Mouse (Mus musculus): ENCODE data around the gene 9130409I23Rik. TPM values are rescaled to one million over a fixed set of nuclear protein-coding genes. Genes with fewer than 3 reads are reported as not detected.

9130409I23Rik gene
- total RNA-seq (2021): not detected

DNA sequence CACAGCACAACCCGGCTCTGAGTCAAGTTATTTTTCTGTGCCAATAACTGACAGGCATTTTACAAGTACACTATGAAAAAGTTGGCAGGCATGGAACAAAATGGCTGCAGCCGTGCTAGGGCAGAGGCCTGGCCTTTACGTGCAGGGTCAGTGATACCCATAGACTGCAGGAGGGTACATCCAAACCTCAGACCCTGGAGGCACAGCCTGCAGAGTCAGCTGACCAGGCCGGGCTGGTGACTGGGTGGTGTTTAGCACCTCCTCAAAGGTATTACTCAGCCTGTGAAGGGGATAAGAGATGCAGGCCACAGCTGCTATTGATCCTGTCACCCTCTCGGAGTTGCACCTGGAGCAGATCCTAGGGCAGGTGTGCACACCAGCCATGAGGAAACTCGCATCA lies at the start of gene 9130409I23Rik:
9130409I23Rik (plus strand) TSS at position 301 of the 400 bp plus-strand sequence.
- no peak for DNase-seq

DNA sequence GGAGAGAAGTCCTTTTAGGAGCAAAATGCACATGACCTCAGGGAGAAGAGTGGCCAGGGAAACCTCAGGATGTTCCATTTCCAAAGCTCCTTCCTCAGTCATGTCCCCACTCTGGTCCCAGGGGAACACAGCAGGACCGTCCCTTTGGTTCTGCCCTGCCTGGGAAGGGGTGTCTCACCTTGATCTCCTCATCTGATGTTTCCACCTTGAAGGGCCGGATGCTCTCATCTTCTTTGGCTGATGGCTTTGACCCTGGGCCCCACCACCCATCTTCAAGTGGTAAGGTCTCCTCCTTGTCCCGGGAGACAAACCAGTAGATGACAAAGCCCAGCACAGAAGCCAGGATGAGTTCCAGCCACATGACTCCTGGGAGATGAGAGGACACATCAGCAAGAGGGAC lies 49.4 kb upstream of the 9130409I23Rik start:
- DNase-seq: no peak

DNA sequence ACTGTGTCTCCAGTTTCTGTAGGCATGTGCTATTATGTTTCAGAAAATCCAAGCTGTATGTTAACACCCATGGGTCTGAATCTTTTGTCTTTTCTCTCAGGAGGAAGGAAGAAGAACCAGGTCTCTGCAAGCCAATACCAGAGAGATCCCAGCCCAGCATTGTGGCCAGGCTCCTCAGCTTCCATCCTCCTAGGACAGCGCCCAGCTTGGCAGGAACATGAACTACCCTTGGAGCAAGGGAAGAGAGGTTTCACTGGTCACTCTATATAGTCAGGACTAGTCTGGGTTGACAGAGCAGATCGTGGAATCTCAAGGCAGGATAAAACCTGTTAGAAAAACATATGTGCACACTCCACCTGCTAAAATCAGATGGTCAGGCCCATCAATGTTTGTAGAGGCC lies 47.2 kb upstream of the 9130409I23Rik start:
- DNase-seq: no peak

DNA sequence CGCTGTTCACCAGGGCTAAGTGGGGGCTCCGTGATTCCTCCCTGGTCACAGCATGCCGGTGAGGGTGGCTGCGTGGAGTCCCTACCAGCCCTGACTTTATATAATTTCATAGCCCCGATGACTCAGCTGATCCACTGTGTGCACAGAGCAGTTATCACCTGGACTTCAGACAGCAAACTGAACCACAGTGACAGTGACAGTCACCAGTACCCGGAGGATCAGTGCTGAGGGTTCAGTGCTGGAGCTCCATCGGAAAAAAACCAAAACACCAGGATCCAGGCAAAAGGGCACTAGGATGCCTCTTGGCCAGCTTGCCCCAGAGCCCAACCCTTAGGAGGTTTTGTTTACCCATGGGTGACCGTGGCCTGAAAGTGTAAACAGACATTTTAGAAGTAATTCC lies 45.7 kb upstream of the 9130409I23Rik start:
- no peak for DNase-seq

DNA sequence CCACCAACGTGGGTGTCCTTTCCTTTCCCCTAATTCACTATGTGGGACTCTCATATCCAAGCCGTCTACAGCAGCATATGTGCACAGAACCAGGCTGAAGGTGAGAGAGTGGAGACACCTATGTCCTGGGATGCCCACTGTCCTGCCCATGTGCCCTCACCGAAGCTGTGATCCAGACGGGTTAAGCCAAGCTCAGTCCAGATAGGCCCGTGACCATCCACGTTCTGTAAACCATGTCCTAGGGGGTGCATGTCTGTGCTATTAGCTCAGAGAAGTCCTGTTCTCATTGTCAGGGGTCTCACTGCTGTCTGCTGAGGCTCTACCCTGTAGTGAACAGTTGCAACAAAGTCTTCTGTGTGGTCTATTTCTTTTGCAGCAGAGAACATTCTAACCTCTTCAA lies 43.2 kb upstream of the 9130409I23Rik start:
- no peak for DNase-seq

DNA sequence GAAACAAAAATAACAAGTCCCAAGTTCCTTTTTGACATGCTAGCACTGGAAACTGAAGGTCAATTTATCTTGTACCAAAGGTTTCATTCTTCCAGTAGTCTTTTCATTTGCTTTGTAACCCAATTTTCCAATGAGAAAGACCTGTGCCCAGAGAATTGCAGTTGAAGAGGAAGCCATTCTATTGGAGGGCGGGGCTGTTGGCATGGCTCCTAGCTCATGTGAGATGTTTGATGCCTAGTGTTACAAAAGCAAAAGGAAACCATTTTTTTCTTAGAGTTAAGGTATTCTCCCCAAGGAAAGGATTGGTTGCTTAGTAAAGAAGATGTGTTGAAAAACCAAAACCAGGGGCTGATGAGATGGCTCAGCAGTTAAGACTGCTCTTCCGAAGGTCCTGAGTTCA lies 42.8 kb upstream of the 9130409I23Rik start:
- DNase-seq: no peak

DNA sequence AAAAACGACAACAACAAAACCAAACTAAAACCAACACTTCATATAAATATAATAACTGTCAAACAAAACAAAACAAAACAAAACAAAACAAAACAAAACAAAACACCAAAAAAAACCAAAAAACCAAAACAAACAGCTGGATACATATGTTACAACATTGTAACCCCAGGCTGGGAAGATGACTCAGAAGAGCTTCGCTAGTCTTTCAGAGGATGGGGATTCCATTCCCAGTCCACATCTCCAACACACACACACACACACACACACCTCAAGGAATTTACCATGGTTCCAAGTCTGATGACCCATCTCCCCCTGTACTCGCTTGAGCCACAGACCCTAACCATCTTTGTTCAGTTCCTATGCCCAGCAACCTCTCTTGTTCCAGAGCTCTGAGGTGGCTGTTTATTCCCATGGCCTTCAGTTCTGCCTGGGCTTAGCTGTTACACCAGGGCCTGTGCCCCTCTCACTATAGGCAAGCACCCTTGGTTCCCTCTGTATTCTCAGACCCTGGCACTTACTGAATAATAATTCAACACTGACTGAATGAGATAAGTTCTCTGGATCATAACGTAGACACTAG lies 41.9 kb upstream of the 9130409I23Rik start:
- no peak for DNase-seq

DNA sequence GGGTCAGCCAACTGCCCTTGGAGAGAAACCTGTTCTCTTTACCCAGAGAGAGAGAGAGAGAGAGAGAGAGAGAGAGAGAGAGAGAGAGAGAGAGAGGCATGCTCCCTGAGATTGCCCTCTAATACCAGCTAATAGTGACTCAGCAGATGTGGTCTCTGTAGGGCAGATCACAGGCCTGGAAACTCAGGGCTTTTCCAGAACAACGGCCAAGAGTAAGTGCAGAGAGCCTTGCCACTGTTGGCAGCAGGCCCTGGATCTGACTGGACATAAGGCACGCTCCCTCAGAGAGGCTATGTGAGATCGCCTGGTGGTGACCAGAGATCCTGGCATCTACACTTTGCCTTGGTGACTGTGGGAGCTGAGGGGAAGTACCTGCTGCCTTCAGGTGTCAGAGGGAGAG lies 41.3 kb upstream of the 9130409I23Rik start:
- no peak for DNase-seq

DNA sequence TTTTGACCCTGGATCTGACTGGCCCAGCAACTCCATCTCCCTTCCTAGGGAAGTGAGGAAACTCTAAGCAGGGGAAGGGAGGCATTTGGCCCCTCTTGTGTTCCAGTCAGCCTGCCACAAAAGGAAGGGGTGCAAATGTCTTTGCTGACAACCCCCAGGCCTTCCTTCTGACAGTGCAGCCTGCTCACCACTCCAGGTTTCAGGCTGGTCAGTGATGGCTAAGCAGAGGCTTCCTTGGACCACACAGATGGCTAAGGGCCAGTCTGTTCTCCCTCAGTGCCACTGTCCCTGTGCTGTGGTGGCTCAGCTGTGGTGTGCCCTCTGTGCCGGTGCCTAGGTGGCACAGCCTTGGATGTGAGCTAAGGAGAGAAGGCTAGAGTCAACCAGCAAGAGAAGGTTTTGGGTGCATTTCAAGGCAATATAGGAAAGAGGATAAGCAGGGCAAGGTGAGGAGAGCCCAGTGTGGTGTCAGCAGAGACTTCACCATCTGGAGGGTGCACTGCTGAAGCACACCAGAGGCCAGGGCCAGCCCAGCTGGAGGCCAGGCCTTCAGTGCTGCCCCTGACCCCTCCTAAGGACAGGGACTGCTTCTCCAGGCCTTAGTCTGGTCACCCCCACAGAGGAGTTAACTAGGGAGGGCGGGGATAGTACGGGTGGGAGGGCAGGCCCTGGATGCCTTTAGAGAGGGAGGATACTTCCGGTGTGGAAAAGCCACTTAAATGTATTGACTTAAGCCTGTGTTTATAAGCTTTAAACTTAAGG lies 40.7 kb upstream of the 9130409I23Rik start:
- no peak for DNase-seq

DNA sequence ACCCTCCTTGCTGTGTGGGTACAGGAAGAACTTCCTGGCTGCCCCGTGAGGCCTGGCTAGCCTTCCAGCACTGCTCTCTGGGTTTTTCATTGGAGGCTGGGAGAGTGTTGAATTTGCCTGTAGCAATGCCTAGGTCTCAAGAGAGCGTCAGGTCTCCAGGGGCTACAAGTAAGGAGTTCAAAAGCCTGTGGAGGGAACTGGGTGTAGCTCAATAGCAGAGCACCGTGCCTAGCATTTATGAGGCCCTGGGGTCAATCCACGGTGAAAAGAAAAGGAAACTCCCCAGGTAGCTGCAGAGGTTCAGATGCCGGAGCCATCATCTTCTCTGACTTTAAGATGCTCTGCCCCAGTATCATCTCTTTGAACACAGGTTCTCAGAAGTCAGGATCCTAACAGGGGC lies 39.4 kb upstream of the 9130409I23Rik start:
- DNase-seq: no peak

DNA sequence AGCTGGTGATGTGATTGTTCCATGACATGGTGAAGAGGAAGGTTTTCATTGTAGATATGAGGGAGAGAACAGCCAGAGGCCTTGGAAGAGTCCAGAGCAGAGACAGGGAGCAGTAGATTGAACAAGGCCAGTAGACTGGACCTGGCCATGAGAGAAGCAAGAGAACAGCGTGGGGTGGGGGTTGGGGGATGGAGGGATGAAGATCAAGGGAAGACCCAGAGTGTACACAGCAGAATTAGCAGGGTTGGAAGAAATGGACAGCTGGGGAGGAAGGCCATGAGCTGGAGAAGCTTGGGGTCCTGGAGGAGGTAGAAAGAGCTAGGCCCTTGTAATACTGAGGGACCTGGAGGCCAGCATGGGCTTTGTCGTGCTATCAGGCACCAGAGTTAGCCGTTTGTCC lies 38.6 kb upstream of the 9130409I23Rik start:
- no peak for DNase-seq

DNA sequence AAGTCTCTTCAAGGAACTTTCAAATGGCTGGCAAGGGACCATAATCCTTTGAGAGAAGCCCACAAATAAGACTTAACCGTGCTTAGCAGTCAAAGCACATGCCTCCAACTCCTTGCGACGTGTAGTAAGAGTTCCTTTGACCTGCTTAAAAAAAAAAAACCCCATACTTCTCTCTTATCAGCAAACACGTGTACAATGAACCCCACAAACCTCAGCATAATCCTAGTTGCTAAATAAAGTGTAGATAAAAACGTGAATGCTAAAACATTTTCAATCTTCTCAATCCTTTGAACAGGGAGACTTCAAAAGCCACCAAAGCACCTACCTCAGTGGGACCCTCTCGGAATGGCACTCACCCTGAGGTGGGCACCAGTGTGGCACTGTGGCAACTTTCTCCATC lies 37.6 kb upstream of the 9130409I23Rik start:
- no peak for DNase-seq

DNA sequence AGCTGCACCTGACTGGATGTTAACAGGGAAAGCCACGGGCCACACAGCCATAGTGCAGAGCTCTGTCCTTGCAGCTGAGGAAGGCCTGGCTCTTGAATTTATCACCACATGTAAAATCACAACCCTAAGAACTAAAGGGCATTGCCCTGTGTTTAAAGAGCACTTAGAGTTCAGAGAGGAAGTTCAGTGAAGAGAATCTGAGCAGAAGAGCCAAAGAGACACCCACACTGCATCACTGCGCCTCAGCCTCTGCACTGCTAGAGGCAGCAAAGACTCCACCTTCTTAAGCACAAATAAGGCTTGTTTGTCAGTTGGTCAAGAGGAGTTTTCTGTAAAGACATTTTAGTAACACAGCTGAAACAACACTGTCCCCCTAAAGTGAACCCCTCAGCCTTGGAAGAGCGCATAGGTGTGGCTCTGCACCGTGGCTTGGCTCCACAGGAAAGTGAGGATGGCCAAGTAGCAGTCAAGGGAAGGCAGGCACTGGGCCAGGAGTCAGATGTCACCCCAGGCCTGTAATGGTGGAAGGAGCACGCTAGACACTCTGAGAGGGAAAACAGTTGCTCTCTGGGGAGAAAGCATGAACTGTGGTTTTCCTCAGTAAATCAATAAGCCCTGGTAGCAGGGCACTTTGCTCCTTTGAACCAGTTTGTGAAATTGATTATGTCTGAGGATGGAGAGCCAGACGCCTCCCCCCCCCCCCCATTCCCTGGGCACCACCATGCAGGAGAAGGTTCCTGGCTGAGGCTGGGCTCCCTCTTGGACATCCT lies 36.1 kb upstream of the 9130409I23Rik start:
- no peak for DNase-seq

DNA sequence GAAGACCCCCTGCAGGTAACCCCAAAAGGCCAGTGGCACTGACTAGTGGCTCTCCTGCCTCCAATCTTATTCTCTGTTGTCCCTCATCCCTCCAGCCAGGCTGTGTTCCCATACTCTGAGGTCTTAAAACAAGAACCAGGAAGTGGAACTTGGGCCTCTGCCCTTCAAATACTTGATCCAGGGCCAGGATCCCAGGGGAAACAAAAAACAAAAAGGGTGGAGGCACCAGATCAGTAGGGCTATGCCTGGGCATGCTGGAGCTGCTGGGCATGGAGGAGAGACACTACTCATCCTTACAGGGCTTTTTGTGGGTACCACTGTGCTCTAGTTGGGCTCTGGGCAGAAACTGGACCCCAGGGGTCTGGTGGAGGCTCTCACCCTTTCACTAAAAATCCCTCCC lies 35.5 kb upstream of the 9130409I23Rik start:
- DNase-seq: peak; percentile 17 to 27

DNA sequence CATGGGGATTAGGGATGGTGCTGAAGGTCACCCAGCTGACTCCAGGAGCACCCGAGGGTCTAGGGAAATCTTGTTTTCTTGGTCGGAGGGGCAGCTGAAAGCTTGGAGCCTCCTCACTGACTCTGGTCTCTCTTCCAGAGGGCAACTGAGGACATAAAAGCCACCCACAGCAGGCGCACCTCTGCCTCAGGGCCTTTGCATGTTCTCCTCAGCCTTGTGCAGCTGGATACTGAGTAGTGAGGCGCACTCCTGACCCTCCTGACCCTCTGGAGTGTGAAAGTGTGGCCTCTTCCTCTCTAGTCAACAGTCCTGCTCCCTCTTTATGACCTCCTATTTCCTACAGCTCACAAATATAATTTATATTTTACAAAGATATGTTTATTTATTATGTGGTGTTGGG lies 35.0 kb upstream of the 9130409I23Rik start:
- no peak for DNase-seq

DNA sequence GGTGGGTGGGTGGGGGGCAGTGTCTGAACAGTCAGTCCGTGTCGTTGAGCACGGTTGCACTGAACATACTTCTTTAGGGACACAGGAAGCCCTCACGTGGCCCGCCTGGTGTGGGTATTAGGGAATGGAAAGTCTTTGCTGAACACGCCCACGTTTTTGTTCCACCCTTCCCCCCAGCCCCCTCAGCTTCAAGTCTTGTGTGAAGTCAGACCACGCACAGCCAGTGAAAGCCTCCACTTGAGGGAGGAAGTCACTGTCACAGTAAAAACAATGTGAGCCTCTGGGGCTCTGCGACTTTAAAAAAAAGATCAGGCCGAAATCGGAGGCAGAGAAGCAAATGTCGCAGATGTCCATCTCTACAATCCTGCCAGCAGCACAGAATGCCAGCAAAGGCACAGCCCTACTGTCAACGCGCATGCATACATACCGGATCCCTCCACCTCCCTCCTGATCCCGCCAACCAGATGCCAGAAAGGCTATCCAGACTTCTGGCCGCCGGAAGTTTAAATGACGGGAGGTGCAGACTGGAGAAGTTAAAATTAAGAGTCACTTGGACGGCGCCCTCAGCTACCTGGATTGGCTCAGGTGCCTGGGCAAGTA lies 34.4 kb upstream of the 9130409I23Rik start:
- DNase-seq: peak; percentile 31 to 45

DNA sequence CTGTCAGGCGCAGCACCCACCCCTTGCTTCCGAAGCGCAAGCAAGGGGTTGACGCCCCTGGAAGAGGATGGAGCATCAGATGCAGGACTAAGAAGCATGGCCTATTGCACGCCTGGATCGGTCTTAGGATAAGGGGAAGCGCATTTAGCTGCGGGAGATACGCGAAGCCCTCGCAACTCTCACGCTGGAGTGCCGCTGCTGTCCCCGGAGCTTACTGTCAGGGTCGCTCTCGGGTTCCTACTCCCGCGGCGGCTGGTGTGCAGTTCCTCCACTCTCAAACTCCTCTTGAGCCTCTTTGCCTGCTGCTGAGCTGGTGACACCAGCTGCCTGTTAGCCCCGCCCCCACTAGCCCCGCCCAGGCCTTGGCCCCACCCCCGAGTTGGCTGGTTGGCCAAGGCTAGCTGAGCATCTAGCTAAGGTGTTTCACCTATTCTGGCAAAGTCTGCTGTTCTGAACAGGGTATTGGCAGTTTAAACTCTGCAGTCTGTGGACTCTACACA lies 33.8 kb upstream of the 9130409I23Rik start:
- peak; percentile 61 to 66 for DNase-seq

DNA sequence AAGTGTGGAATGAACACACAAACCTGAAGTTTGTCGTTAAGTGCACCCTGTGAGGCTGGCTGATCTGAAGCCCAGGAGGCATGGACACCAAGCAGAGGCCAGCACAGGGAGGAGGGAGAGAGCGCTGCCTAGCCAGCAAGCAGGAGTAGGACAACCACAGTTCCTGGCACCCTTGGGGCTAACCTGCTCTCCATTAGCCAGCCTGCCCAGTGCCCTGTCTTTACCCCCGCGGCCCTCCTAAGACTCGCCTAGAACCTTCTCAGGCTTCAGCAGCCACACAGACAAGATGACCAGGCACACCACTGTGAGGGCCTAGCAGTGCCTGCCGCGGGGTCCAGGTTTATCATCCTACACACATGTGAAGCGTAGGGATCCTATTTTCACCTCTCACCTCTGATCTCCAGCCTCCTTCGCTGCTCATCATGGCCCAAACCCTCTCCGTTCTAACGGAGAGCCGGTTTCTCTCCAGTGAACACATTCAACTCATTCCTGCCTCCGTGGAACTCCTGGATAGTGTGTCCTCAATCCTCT lies 33.1 kb upstream of the 9130409I23Rik start:
- no peak for DNase-seq

DNA sequence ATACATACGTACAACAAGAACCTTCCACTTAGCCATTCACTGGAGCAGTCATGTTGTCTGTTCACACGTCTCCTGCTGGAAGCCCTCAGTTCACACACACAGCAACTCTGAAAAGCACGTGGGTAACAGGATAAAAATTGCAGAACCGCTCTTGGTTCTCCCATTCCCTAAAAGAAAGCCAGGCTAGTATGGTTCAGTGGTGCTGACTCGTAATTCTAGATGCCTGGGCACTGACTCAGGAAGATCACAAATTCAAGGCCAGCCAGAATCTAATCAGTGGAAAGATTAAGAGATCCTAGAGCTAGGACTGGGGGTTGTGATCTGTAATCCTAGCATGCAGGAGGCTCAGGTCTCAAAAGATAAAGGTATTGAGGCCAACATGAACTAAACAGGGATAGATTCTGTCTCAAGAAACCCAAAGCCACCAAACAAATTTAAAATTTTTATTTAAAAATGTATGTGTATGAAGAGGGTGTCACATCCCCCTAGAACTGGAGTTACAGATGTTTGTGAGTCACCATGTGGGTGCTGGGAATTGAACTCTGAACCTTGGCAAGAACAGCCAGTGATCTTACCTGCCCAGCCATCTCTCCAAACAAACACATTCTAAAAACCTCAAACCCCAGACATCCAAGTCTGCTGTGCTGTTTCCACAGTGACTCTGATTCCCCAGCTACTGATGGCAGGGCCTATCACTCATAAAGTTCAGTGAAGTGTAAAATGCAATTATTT lies 30.1 kb upstream of the 9130409I23Rik start, which contains the start of gene Ephx1:
Ephx1 (minus strand) TSS at position 149 of the 732 bp plus-strand sequence.
- no peak for DNase-seq

DNA sequence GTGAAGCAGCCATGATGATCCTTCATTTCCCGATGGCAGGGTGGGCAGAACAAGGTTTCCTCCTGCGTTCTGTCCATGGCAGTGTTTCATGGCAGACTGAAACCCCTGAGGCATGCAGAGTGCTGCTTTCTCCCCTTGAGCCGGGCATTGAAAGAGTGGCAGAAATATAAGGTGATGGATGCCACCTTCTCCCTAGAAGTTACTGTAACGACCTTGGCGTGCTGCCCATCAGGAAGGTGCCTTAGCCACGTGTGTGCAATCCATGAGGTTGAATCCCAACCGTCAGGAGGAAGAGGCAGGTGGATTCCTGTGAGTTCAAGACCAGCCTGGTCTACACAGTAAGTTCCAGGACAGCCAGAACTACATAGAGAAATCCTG lies 29.6 kb upstream of the 9130409I23Rik start:
- DNase-seq: no peak

DNA sequence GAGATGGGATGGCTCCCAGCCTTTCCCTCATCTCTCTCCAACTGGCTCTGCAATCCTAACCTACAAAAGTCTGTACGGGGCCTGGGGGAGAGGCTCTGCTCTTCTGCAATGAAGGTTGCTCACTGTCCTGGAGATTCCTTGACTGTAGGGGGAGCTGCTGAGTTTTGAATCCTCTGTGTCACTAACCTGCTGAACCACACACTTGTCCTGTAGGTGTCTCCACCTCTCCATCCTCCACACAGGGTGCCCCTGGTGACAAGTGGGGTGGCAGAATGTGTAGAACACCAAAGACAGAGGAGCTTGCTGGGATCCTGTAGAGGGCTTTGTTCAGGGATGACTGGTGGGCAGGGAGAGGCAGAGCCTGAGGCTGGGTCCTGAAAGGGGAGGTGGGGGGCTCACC lies 28.8 kb upstream of the 9130409I23Rik start:
- peak; percentile 15 to 16 for DNase-seq

Data from layer of hippocampus, postnatal 36 days (tissue).